Mouse (Mus musculus): ENCODE results near the gene Rmnd5b. TPM values are rescaled to one million over a fixed set of nuclear protein-coding genes. Genes with fewer than 3 reads are reported as not detected.
"Not testable (repeated sequence)": the region's sequence is repeated elsewhere in the genome, so short reads cannot be mapped to it uniquely, and the experiment has no call there.

Rmnd5b gene
- total RNA-seq, 2 experiments from 2014 or later, result 59.8 to 65.2 TPM

DNA sequence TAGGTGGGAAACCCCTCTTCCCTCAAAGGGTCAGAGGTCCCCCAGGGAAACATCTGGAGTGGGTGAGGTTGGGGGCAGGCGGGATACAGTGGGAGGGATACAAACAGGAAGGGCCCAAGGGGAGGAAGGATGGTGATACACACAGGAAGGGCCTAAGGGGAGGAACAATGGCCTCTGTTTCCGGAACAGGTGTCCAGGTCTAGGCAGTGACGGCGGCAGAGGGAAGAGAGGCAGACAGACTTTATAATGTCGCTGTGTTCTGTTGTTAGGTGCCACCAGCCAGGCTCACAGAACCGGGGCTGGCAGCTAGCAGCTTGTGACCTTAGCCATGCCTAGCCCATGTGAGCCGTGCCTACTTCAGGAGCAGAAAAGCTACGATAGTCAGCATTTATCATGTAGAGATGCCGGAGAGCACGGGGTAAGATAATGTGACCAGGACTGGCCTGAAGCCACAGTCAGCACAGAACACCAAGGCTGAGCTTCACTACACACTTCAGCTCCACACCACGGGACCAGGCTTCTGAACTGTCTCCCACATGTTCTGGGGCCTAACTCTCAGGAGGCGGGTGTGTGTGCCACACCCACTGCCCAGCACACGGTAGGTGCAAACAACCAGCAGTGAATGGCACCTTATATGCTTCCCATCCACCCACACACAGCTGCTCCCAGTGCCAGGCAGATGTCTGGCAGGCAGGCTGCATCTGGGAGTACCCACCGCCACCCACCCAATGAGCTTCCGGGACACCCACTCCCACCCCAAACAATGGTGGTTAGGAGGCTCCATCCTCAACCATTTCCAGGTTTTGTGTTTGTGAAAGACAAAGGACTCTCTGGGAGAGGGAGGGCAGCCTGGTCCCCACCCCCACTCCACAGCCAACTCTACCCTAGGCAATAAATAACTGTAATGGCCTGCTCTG lies 11.3 kb upstream of the Rmnd5b start:
- DNase-seq (ENCODE audit: low spot score in 2 of 2), result peak in 1 of 2 experiments; percentile 16
- peak overlapping the region; percentile 70 for H3K27ac ChIP-seq
- no peak for TF ChIP-seq CTCF (conservative IDR thresholded peaks at IDR 0.05)

DNA sequence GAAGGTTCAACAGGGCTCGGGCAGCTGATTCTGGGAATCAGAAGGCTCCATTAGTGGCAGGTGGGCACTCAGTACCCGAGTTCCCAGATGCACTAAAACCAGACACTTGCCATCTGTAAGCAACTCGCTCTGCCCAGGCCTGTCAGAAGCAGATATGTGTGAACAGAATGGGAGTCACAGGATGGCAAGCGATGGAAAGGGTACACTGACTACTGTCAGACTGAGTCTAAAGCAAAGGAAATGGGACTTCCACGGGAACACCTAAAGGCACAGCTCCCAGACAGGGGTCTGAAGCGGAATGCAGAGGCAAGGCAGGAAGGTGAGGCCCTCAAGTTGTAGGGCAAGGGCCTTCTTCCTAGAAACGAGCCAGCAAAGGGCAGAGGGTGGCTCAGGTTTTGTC lies 10.5 kb upstream of the Rmnd5b start:
- peak overlapping the region; percentile 70 for H3K27ac ChIP-seq
- H3K4me3 ChIP-seq, result no peak overlapping the region
- no peak for TF ChIP-seq CTCF (conservative IDR thresholded peaks at IDR 0.05)
- no peak for DNase-seq (ENCODE audit: low spot score in 2 of 2)

More for the DNA sequence above, 11.3 kb upstream of the Rmnd5b start:
- no peak overlapping the region; the same call in 1 of the 2 replicates for H3K4me3 ChIP-seq

DNA sequence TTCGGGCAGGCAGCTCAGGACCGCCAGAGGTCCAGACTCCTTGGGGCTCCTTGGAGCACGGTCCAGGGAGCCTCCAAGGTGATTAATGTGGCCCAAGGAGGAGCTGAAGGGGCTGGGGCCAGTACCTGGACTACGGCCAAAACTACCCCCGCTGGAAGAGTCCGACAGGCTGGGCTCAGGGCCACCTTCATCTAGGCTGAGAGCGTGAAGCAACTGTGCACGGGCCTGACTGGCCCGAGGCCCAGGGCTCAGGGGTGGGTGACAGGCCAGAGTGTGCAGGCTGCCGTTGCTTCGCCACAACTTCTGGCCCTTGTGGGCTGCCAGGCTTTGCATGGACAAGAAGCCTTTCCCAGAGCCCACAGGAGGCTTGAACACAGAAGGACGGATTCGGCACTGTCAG lies 9.6 kb upstream of the Rmnd5b start:
- no peak for TF ChIP-seq CTCF (conservative IDR thresholded peaks at IDR 0.05)
- H3K27ac ChIP-seq, result no peak overlapping the region
- no peak for DNase-seq (ENCODE audit: low spot score in 2 of 2)
- H3K4me3 ChIP-seq, result no peak overlapping the region

DNA sequence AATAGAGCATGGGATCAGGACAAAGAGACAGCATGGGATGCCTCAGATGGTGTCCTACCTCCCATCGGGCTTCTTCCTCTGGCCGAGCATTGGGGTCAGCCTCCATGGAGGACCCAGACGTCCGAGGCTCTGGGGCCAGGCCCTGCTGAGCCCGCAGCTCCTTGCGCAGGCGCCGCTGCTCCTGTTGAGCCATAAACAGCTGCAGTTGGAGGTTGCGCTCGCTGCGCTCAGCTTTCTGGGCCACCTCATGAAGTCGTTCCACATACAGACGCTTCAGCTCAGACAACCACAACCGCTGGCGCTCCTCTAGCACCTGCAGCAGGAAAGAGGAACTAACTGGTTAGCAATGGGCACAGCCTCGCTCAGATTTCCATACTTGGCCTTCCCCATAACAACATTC lies 8.5 kb upstream of the Rmnd5b start:
- no peak overlapping the region for H3K4me3 ChIP-seq
- DNase-seq (ENCODE audit: low spot score in 2 of 2), result no peak
- no peak for TF ChIP-seq CTCF (conservative IDR thresholded peaks at IDR 0.05)
- H3K27ac ChIP-seq, result no peak overlapping the region

DNA sequence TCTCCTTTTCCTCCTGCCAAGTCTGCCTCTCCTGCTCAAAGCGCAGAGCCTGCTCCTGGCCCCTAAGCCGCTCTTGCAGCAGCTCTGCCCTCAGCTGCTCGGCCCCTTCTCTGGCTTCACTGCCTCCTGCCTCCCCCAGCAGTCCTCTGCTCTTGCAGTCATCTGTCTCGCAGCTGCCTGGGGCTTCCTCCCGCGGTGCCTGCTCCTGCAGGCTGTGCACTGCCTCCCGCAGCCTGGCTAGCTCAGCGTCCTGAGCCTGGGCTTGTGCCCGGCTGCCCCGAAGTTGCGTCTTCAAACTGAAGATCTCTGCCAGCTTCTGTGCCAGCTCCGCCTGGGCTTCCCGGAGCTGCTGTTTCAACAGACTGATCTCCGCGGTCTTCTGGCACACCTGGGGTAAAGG lies 8.1 kb upstream of the Rmnd5b start:
- peak overlapping the region; percentile 27; the same call in 1 of the 2 replicates for H3K4me3 ChIP-seq
- no peak for TF ChIP-seq CTCF (conservative IDR thresholded peaks at IDR 0.05)
- H3K27ac ChIP-seq, result peak overlapping the region; percentile 51; the same call in 1 of the 2 replicates
- no peak for DNase-seq (ENCODE audit: low spot score in 2 of 2)

DNA sequence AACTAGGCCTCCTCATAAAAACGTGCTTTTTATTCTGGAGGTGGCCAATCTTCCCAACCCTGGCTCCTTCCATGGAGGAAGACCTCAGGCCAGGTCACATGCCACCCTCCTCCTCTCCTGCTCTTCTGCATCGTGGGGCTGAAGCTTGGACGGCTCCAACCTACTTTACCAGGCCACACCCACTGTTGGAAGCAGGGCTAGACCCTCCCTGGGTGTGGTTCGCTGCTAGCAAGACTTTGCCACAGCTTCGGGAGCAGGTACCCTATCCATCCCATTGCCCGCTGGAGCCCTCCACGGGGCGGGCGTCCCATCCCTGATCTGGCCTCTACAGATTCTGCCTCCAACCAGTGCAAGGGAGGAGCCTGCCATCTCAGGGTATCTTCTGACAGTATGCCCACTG lies 7.5 kb upstream of the Rmnd5b start:
- H3K27ac ChIP-seq, result peak overlapping the region; percentile 51; the same call in 1 of the 2 replicates
- no peak overlapping the region for H3K4me3 ChIP-seq
- no peak for DNase-seq (ENCODE audit: low spot score in 2 of 2)
- TF ChIP-seq CTCF (conservative IDR thresholded peaks at IDR 0.05), result no peak

DNA sequence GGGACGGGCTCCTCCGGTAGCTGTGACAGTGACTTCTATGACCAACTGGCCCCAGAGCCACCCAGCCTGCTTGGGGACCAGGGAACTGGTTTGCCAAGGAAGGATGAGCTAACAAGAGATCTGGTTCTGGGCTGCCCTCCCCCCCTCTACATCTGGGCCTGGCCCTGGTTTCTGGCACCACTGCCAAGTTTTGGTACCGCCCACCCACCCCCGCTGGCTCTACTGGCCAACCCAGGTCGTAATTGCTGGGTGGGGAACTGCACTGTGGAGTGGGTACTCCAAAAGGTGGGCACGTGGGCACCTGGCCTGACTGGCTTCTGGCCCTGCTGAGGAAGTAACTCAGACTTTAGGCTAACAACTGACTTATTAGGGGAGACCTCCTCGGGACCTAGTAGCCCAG lies 5.1 kb upstream of the Rmnd5b start:
- no peak for TF ChIP-seq CTCF (conservative IDR thresholded peaks at IDR 0.05)
- no peak for DNase-seq (ENCODE audit: low spot score in 2 of 2)
- no peak overlapping the region for H3K4me3 ChIP-seq
- no peak overlapping the region for H3K27ac ChIP-seq

DNA sequence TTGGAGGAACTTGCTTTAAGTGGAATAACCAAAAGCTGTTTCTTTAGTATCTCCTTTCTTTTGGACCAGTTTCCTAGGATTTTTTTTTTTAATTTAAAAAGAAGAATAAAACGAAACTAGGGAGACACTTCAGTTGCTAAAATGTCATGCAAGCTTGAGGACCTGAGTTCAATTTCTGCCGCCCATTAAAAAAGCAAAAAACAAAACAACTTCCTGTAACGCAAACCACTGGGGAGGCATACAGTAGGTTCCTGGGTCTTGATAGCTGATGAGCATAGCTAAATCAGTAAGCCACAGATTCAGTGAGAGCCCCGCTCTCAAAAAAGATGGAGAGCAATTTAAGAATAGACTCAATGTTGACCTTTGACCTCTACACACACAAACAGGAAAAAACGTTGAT lies 2.8 kb upstream of the Rmnd5b start:
- Histone ChIP-seq H3K27ac (peak overlapping the region; percentile 24; the same call in 1 of the 2 replicates), H3K4me3 (no peak overlapping the region; the same call in 1 of the 2 replicates)
- no peak for DNase-seq (ENCODE audit: low spot score in 2 of 2)
- TF ChIP-seq CTCF (conservative IDR thresholded peaks at IDR 0.05), result no peak

DNA sequence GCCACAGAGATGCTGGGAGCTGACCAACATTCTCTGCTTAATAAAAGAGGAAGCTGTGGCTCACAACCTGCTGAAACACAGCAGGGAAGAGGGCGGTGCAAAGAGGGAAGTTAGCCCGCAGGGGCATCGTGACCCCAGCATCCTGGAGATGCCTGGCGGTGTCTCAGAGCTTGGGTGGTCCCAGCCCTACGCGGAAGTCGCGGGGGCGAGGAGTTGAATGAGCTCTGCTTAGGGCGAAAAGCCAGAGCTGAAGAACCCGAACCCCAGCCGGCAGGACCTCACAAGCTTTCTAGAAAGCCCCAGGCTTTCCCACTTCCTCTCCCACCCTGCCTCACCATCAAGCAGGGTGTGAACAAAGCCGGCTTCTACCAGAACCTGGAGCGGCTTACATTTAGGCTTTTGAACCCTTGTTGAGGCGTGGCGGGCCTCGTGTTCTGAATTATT lies 2.3 kb upstream of the Rmnd5b start:
- peak overlapping the region; percentile 22; the same call in 1 of the 2 replicates for H3K4me3 ChIP-seq
- no peak for DNase-seq (ENCODE audit: low spot score in 2 of 2)
- peak overlapping the region; percentile 24 for H3K27ac ChIP-seq
- no peak for TF ChIP-seq CTCF (conservative IDR thresholded peaks at IDR 0.05)

DNA sequence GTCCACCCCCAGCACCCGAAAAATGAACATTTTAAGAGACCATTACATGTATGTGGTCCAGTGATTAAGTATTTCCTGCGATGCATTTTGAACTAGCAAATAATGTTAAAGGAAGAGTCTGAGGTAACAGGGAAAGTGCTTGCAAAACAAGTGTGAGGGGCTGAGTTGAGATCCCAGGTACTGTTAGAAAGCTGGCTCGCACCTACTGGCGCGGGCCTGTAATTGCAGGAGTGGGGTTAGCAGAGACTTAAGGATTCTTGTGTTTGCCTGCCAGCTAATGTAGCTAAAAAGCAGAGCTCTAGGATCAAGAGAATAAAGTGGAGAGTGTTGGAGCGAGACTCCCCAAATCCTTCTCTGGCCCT lies 608 bp upstream of the Rmnd5b start:
- peak; percentile 86 for TF ChIP-seq CTCF (conservative IDR thresholded peaks at IDR 0.05)
- Histone ChIP-seq H3K4me3 (peak overlapping the region; percentile 82), H3K27ac (peak overlapping the region; percentile 92)
- no peak for DNase-seq (ENCODE audit: low spot score in 2 of 2)

DNA sequence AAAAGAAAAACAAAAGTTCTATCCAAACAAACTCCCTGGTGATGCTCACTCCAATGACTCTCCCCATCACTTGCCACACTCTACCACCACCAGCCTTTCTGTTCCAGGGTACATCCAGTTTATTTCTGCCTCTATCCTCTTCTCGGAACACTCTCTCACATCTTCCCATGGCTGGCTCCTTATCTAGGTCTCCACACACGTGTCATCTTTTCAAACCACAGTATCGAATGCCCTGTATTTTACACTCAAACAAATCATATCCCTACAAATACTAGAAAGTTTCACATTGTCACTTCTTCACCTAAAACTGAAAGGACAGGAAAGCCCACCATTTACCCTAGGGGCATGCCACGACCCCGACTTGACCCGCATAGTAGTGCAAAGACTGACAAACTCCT lies 570 bp downstream of the Rmnd5b start:
- TF ChIP-seq CTCF (conservative IDR thresholded peaks at IDR 0.05), result no peak
- Histone ChIP-seq H3K4me3 (peak overlapping the region; percentile 82), H3K27ac (peak overlapping the region; percentile 92)
- DNase-seq (ENCODE audit: low spot score in 2 of 2), result no peak

DNA sequence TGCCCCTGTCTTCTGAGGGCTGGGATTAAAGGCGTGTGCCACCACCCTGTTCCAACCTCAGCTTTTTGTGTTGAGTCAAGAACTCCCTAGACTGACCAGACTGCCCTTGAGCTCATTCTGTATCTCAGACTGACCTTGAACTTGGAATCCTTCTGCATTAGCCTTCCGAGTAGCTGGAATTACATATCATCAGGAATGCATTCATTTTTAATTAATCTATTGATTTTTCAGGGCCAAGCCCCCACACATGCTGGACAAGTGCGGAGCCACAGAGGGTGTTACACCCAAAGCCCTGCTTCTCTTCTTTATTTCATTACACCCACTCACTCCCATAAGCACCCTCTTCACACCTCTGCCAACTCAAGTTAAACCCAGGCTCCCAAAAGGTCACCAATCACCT lies 2.0 kb downstream of the Rmnd5b start:
- no peak for DNase-seq (ENCODE audit: low spot score in 2 of 2)
- Histone ChIP-seq H3K4me3 (no peak overlapping the region), H3K27ac (peak overlapping the region; percentile 29; the same call in 1 of the 2 replicates)
- no peak for TF ChIP-seq CTCF (conservative IDR thresholded peaks at IDR 0.05)

DNA sequence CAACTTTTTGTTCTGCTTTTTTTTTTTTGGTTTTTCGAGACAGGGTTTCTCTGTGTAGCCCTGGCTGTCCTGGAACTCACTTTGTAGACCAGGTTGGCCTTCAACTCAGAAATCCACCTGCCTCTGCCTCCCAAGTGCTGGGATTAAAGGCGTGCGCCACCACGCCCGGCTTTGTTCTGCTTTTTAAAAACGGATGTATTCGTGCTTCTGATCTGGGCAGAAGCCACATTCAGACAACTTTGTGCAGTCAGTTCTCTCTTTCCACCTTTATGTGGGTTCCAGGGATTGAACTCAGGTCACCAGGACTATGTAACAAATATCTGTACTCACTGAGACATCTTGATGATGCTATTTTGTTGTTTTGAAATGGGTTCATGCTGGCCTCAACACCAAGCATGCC lies 2.5 kb downstream of the Rmnd5b start:
- not testable (repeated sequence) for H3K4me3 ChIP-seq; DNase-seq (ENCODE audit: low spot score in 2 of 2); H3K27ac ChIP-seq
